Mouse (Mus musculus): ENCODE measurements around the gene Atg2a.

The Atg2a gene

GRCm38 (mm10) chr19:6247526-6248300 lies 6.2 kb downstream of the Atg2a start:
- DNase-seq (ENCODE audit: low spot score in 2 of 2) = no peak

GRCm38 (mm10) chr19:6253021-6253420 lies 11.6 kb downstream of the Atg2a start:
- DNase-seq (ENCODE audit: low spot score in 2 of 2) = no peak

- DNase-seq (ENCODE audit: low spot score in 2 of 2) = no peak
These were observed 19.0 kb downstream of the Atg2a start for GRCm38 (mm10) chr19:6260428-6260827.

- DNase-seq (ENCODE audit: low spot score in 2 of 2) = no peak
These were observed 19.5 kb downstream of the Atg2a start for GRCm38 (mm10) chr19:6260946-6261345.

GRCm38 (mm10) chr19:6261379-6261778 lies 19.9 kb downstream of the Atg2a start:
- no peak for DNase-seq (ENCODE audit: low spot score in 2 of 2)

- DNase-seq (ENCODE audit: low spot score in 2 of 2) = peak; percentile 67 to 85
These were observed 20.8 kb downstream of the Atg2a start for GRCm38 (mm10) chr19:6262222-6262621.

GRCm38 (mm10) chr19:6262839-6263433 lies 21.5 kb downstream of the Atg2a start:
- DNase-seq (ENCODE audit: low spot score in 2 of 2) = no peak

- no peak for DNase-seq (ENCODE audit: low spot score in 2 of 2)
These were observed 22.7 kb downstream of the Atg2a start for GRCm38 (mm10) chr19:6264200-6264599.

GRCm38 (mm10) chr19:6264945-6265344 lies 23.5 kb downstream of the Atg2a start:
- no peak for DNase-seq (ENCODE audit: low spot score in 2 of 2)

GRCm38 (mm10) chr19:6265727-6266182 lies 24.3 kb downstream of the Atg2a start:
- no peak for DNase-seq (ENCODE audit: low spot score in 2 of 2)

- DNase-seq (ENCODE audit: low spot score in 2 of 2) = peak in 1 of 2 experiments; percentile 52
These were observed 26.1 kb downstream of the Atg2a start for GRCm38 (mm10) chr19:6267306-6268169.

GRCm38 (mm10) chr19:6268170-6268528 lies 26.7 kb downstream of the Atg2a start:
- DNase-seq (ENCODE audit: low spot score in 2 of 2) = peak; percentile 83 to 90

GRCm38 (mm10) chr19:6268670-6269132 lies 27.2 kb downstream of the Atg2a start:
- no peak for DNase-seq (ENCODE audit: low spot score in 2 of 2)

GRCm38 (mm10) chr19:6269798-6270475 lies 28.5 kb downstream of the Atg2a start:
- no peak for DNase-seq (ENCODE audit: low spot score in 2 of 2)

GRCm38 (mm10) chr19:6270661-6271060 lies 29.2 kb downstream of the Atg2a start:
- DNase-seq (ENCODE audit: low spot score in 2 of 2) = no peak

- DNase-seq (ENCODE audit: low spot score in 2 of 2) = no peak
These were observed 29.7 kb downstream of the Atg2a start for GRCm38 (mm10) chr19:6271206-6271605.

GRCm38 (mm10) chr19:6272053-6272452 lies 30.6 kb downstream of the Atg2a start:
- DNase-seq (ENCODE audit: low spot score in 2 of 2) = no peak

GRCm38 (mm10) chr19:6272738-6273137 lies 31.3 kb downstream of the Atg2a start:
- DNase-seq (ENCODE audit: low spot score in 2 of 2) = no peak

GRCm38 (mm10) chr19:6273592-6273991 lies 32.1 kb downstream of the Atg2a start:
- no peak for DNase-seq (ENCODE audit: low spot score in 2 of 2)

- no peak for DNase-seq (ENCODE audit: low spot score in 2 of 2)
These were observed 32.6 kb downstream of the Atg2a start for GRCm38 (mm10) chr19:6273998-6274608.

GRCm38 (mm10) chr19:6275740-6276389 lies 34.4 kb downstream of the Atg2a start:
- DNase-seq (ENCODE audit: low spot score in 2 of 2) = no peak

Measured in cerebellum, postnatal 4 days (tissue).